Mouse (Mus musculus) 3T3-L1 (cell line): ENCODE measurements around the gene Gm20425.

ENCODE experiments used
- DNase-seq: peaks from one replicate; pipeline ENCODE4 v3.0.0-alpha.2; 2015; ENCODE audit warnings: low read depth, low spot score

The Gm20425 gene

DNA sequence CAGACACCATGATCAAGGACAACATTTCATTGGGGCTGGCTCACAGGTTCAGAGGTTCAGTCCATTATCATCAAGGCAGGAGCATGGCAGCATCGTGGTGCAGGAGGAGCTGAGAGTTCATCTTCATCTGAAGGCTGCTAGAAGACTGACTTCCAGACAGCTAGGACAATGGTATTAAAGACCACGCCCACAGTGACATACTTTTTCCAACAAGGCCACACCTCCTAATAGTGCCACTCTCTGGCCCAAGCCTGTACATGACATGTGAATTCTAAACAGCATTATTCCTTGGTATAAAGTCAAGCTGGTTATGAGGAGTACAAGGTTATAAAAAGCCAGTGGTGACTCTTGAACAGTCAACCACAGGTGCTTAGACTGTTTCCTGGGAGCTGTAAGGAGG, 75.5 kb downstream of the Gm20425 start:
- no peak for DNase-seq

DNA sequence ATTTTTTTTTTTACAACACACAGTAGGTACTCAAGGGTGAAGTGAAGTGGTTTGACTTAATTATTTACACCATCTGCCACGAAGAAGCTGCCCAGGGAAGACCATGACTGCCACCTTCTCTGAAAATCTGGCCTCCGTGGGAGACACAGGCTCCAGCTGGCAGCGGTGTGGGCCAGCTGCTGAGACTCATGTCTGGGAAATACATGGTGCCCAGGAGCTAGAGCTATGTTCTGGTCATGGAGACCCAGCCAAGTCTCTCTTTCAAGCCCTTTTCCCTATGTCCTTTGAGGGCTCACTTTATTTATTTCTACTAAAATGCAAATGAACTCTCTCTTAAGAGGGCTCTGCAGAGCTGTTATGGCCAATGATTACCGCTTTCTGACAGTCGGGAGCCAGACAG, 76.8 kb downstream of the Gm20425 start:
- DNase-seq: no peak

DNA sequence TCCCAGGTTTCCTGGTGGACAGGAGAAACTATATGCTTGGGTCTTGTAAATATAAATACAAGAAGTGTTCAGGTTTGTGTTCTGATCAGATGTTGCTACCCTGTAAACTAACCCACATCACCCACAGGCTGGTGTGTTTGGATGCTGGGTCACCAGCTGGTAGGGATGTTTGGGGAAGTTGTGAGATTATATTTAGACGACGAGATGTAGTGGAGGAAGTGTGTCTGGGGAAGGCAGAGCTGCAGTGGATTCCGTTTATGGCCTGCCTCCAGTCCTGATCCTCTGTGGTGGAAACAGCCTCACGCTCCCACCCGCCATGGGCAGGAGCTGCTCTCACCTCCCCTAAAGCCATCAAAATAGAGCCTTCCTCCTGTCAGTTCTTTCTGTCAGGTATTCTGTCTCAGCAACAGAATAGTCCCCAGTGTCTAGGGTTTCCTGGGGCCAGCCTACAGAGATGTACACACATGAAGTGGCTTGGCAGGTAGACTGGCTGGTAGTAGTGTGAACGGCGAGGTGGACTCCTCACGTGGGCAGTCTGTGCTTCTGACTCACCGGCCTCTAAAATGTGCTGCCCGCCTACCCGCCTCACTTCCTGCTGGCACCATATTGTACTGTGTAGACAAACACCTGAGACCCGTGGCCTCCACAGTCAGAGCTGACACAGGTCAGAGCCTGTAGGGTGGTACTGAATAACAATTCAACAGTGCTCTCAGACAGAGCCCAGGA, 80.9 kb downstream of the Gm20425 start:
- DNase-seq: no peak

DNA sequence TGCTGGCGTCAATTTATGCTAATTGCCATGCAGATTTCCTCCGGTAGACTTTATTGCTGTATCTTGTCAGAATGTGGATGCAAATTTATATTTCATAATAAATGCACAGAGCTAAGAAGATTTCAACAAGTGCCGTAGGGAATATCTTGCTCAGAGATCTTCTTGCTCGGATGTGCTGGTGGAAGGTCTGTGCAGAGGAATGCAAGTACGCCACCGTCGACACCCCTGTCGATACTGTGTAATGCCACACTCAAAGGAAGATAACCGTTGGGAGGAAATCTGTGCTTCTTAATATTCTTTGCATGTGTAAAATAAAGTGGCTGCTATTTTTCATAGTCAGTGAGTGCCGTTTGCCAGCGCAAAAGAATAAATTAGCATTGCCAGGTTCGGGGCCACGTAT, 83.0 kb downstream of the Gm20425 start:
- no peak for DNase-seq

DNA sequence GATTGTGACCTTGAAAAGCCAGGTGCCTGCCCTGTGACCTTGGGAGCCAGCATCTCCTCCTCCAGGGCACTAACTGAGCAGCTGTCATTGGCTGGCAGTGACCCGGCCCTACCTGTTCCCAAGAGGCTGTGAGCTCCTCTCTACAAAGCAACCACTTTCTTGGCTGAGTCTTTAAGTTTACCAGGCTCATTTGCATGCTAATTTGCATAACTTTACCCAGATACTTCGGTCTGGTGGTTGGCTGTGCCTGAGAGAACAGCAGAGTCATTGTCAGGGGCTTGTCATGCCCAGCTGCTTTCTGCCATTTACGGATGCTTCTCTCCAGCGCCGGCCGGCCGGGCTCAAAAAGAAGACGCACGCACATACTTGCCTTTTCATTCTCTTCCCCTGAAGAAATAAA, 83.4 kb downstream of the Gm20425 start:
- no peak for DNase-seq

DNA sequence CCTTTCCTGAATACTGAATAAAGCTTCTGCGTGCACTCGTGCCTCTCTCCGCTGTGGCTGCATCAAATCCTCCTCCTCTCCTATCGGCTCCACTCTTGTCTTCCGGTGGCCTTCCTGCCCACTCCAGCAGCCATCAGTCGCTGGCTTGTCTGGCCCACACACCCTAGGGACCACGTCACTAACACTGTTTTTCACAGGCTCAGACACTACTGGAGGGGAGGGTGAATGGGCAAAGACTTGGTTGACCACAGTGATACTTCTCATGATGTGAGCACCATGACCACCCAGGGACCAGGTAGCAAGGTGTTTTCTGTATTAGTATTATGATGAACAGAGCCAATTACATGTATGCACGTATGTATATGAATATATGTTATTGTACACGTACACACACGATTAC, 83.8 kb downstream of the Gm20425 start:
- DNase-seq: no peak

DNA sequence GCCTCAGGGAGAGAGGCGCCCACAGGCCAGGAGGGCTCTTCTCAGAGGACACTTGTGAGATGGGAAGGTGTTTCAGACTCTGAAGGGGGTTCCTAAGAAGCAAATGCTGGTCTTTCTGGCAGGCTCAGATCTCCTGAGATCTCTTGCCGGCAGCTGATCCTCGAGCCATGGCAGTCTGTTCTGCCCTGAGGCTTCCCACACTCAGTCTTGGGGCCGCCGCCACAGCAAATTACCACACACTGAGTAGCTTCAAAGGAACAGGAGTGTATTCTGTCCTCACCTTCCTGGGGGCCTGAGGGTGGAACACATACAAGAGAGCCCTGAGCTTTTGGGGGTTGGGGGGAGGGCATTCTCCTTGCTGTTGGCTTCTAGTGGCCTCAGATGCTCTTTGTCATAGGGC, 84.8 kb downstream of the Gm20425 start:
- DNase-seq: no peak

DNA sequence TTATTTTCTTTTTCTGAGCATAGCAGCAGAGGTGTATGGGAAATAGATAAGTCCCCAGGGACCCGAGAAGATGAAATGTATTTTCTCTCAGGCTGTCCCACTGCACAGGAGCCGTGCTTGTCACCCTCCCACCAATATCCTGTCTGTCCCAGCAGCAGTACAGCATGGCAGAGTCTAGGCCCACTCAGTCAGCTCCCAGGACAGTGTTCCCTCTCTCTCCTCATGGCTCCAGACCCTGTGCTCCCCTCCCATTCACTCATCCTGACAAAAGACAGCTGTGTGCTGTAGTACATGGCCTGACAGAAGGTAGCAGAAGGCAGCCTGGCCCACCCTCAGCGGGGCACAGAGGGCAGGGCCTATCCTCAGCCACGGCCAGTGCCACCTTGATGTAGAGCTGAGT, 86.2 kb downstream of the Gm20425 start:
- no peak for DNase-seq

DNA sequence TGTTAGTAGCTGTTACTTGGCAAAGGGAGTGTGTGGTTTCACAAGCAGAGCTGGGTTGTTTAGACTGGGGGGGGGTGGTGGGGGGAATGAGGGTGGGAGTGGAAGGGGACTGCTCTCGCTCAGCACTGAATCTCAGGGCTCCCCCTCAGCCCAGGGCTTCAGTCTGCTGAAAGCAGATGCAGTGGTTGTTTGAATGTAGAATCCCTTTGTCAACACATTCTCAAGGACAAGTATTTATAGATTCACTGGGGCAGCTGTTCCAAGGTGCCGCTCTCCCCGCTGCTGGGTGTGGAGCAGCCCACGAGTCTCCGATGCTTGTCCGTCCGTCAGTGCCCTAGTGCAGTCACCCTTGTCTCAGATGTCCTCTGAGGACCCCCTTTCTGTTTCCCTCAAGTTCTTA, 88.8 kb downstream of the Gm20425 start:
- no peak for DNase-seq

DNA sequence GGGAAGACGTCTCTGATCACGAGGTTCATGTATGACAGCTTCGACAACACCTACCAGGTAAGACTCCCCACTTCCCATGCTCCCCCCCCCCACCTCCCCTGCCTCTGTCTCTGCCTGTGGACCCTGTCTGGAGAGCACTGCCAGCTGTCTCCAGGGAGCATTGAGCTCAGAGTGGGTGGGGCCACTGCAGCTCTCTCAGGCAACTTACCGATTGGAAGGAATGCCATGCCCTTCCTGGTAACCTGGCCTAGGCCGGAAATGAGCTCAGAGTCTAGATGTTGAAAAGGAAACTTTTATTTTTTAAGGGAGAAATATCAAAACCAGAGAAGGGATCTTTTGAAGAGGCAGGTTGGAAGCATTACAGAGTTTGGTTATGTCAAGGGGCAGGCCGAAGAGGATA, 89.7 kb downstream of the Gm20425 start:
- DNase-seq: no peak
